Mouse (Mus musculus) pancreas, adult 10 weeks (tissue): ENCODE data around the gene Sall4. TPM values are rescaled to one million over a fixed set of nuclear protein-coding genes. Genes with fewer than 3 reads are reported as not detected.

Experiments
- polyA plus RNA-seq: library from polyadenylated mRNA; stranded (reverse); fragments of 350-450 nt; fragmentation: Illumina TruSeq; extraction: RNeasy Lipid Tissue Mini Kit (QIAGEN cat#74804); gene quantifications from one replicate; pipeline ENCODE4 v1.2.3, GENCODE M21; 2015; ENCODE audit warnings: low read depth, low replicate concordance; ENCODE audit not compliant: insufficient read depth

Sall4 gene
- polyA plus RNA-seq = not detected

DNA sequence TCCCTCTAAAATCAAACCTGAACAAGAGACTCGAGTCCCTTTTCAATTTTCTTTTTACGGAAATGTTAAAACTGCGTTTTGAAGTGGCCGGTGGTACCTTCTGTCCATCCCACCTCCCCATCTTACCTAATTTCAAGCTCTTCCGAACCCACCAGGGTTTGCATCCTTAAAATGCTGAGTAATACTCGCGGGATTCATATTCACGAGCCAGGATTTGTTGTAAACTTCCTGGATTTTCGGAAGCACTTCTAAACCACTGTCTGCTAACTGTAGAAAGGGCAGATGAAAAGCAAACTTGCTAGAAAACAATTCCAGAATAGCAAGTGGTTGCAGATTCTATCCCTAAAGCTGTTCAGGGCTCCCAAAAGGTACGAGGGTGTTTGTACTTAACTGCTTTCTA is at the start of gene Sall4:
Gene Sall4, minus strand, starts transcription at position 362 of the 400 bp plus-strand sequence.

DNA sequence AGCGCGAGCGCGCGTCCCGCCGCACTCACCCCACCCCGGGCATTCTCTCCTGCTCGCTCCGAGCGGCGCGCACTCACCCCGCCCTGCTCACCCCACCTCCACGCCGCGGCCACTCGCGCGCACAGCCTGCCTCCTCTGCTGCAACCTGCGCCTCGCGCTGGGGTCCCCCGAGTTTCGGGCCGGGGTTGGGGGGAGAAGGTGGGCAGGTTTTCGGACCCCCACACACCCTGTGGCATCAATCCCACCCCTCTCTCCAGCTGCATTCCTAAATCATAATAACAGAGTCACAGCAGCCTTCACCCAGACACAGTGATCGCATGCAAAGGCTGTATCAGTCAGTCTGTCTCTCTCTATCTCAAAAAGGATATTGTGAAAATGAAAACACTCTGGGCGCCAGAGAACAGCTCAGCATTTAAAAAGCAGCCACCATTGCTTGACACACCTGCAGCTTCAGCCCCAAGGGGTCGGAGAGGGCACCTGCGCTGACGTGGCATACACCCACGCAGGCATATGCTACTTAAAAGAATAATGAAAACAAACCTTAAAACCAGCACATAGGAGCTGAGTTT is 25.6 kb downstream of the Sall4 start, which contains the start of gene Atp9a:
Gene Atp9a, minus strand, starts transcription at position 351 of the 569 bp plus-strand sequence.

Other genes with a start within 250 kb of the Sall4 start
- 3.1 TPM for gene Nfatc2, start 166.3 kb downstream of the Sall4 start, polyA plus RNA-seq
- 9.9 TPM for gene Atp9a, start 25.5 kb downstream of the Sall4 start, polyA plus RNA-seq
- 5.9 TPM for gene Zfp64, start 187.6 kb upstream of the Sall4 start, polyA plus RNA-seq